Mouse (Mus musculus) heart, postnatal 0 days (tissue): ENCODE measurements around the gene C1qtnf2. TPM values are rescaled to one million over a fixed set of nuclear protein-coding genes. Genes with fewer than 3 reads are reported as not detected.

Source experiments
- ATAC-seq: fragments of 200-750 bp; cut with Nextera tagmentation; 2 replicates; pipeline ENCODE4 v1.8.0; 2017; ENCODE audit warnings: low read depth, moderate number of reproducible peaks, moderate library complexity; ENCODE audit not compliant: insufficient read depth
- DNase-seq: peaks from one replicate; pipeline ENCODE4 v3.0.0-alpha.2; 2016; ENCODE audit warnings: low spot score
- H3K27ac ChIP-seq: fragments of 300-500 bp; sonication (generic); 2 replicates; pipeline ENCODE4 v1.5.1; 2014; ENCODE audit warnings: low read depth, mild to moderate bottlenecking
- H3K27me3 ChIP-seq: fragments of 300-500 bp; sonication (generic); 2 replicates; pipeline ENCODE4 v1.6.1; 2014; ENCODE audit warnings: low read length, mixed read lengths; ENCODE audit not compliant: control insufficient read depth, insufficient read depth
- H3K36me3 ChIP-seq: fragments of 300-500 bp; sonication (generic); replicated peaks from 2 replicates; pipeline ENCODE4 v1.6.1; 2014; ENCODE audit warnings: low read length, mixed read lengths; ENCODE audit not compliant: control insufficient read depth, insufficient read depth
- H3K4me1 ChIP-seq: fragments of 300-500 bp; sonication (generic); 2 replicates; pipeline ENCODE4 v1.6.1; 2014; ENCODE audit warnings: antibody characterized with exemption; ENCODE audit not compliant: control insufficient read depth, insufficient read depth
- H3K4me2 ChIP-seq: fragments of 300-500 bp; sonication (generic); 2 replicates; pipeline ENCODE4 v1.6.1; 2014; ENCODE audit warnings: low read depth, mild to moderate bottlenecking, low read length, moderate library complexity
- H3K4me3 ChIP-seq: fragments of 300-500 bp; sonication (generic); 2 replicates; pipeline ENCODE4 v1.5.1; 2014; ENCODE audit warnings: low read depth, low read length
- H3K9ac ChIP-seq: fragments of 300-500 bp; sonication (generic); replicated peaks from 2 replicates; pipeline ENCODE4 v1.6.1; 2014; ENCODE audit warnings: low read depth, low read length, mixed read lengths
- H3K9me3 ChIP-seq: fragments of 300-500 bp; sonication (generic); replicated peaks from 2 replicates; pipeline ENCODE4 v1.6.1; 2016; ENCODE audit warnings: low read length; ENCODE audit not compliant: control insufficient read depth
- CTCF ChIP-seq: IDR thresholded peaks from 2 replicates; pipeline ENCODE4 v1.5.1; 2016; ENCODE audit warnings: antibody characterized with exemption, control low read depth, low read depth
- EP300 ChIP-seq: IDR thresholded peaks from 2 replicates; pipeline ENCODE4 v1.6.1; 2016; ENCODE audit warnings: antibody characterized with exemption, low read depth
- WGBS: fragments of 180-500 bp; shearing (Covaris S2); extraction: QIAGEN DNeasy Blood & Tissue Kit; methylation state at CpG from one replicate; pipeline ENCODE4 v1.1.7; 2014; 5-methylcytosine and 5-hydroxymethylcytosine counted together
- polyA plus RNA-seq: library from polyadenylated mRNA; unstranded; fragments of >200 nt; fragmentation: Nextera tagmentation; extraction: Ambion mirVana; gene quantifications from 2 replicates; pipeline ENCODE4 v1.2.1, GENCODE M21; 2015
- total RNA-seq: library from RNA; depleted of rRNA; stranded (reverse); fragments of >200 nt; gene quantifications from 2 replicates; pipeline ENCODE4 v1.2.3, GENCODE M21; 2014; ENCODE audit warnings: low replicate concordance

C1qtnf2 gene
- total and polyA plus RNA-seq, 2 experiments from 2014 or later = 13.9 to 14.3 TPM

DNA sequence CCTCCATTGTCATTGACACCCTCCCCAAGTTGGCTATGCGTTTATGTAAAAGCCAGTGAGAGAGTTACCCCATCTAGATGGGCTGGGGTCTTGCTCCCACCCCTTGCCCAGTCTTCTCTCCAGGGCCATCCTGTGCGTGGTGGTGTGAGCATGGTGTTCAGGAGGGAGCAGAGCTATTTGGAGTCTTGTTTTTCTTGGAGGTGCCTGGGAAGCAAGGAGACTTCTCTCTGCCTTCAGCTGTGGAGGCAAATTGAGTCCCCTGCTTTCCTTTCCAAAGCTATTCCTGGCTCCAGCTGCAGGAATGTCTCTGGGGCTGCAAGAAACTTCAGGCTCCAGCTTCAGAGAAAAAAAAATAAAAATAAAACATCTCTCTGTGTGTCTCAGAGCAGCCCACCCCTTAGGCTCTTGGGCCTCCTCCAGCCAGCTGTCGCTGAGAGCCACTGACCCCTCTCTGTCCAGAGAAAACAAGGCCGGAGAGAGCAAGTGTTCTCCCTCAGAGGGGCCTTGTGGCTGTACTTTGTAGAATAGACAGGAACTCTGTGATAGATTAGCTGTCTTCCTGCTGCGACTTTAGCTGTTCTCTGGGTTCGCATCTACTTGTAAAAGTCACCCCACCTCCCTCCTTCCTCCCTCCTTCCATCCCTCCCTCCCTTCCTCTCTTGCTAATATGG, 9.2 kb downstream of the C1qtnf2 start:
- TF ChIP-seq EP300 (no peak), CTCF (no peak)
- peak; percentile 53 for DNase-seq

DNA sequence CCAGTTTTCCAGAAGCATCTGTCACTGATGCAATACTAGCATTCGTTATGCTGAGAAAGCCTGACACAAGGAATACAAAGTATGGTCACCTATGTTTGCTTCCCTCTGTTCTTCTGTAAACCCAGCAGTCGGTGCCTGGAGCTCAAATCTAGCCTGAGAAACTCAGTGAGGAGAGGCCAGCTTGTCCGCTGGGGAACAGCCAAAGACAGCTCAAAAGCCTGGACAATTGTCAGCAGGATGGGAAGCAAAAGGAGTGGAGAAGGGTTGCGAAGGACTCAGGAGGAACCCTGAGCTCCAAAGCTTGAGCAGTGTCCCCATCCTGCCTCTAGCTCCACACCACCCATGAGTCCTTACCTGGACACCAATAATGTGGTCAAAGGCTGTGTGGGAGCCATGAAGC, 10.0 kb downstream of the C1qtnf2 start:
- Histone ChIP-seq H3K4me1 (peaks cover 32% of the 10 kb centered on the region), H3K9ac (no peak overlapping the region), H3K4me2 (no peak overlapping the region), H3K27ac (peak overlapping the region; percentile 63), H3K27me3 (no peaks in the 10 kb centered on the region), H3K9me3 (no peaks in the 10 kb centered on the region), H3K4me3 (no peak overlapping the region), H3K36me3 (no peaks in the 10 kb centered on the region)
- TF ChIP-seq CTCF (no peak), EP300 (no peak)
- ATAC-seq (no peak), DNase-seq (no peak)
- WGBS = 58% methylated on average over 4 of the region's 4 CpGs

More for the DNA sequence above, 9.2 kb downstream of the C1qtnf2 start:
- no peak overlapping the region for H3K9ac ChIP-seq
- no peak overlapping the region for H3K4me2 ChIP-seq
- ATAC-seq = peak; percentile 76
- H3K27me3 ChIP-seq = no peaks in the 10 kb centered on the region
- peak overlapping the region; percentile 63 for H3K27ac ChIP-seq
- 45% methylated on average over 6 of the region's 6 CpGs for WGBS
- no peaks in the 10 kb centered on the region for H3K36me3 ChIP-seq
- no peak overlapping the region for H3K4me3 ChIP-seq
- H3K9me3 ChIP-seq = no peaks in the 10 kb centered on the region
- peaks cover 35% of the 10 kb centered on the region for H3K4me1 ChIP-seq

DNA sequence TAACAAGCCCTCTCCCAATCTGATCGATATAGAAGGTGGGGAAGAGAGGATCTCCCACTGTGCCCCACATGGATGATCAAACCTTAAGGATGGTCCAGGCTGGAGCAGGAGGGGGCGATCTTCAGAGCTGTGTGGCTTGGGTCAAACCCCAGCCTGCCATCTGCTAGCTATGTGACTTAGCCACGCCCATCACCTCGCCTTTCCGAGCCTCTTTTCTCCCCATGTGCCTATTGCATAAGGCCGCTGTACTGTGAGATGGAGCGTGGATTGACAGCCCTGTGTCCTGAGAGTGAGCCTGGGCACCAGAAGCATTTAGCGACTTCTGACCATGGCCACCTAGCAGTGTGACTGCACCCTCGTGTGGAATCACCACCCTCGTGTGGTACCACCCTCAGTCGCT, 10.6 kb downstream of the C1qtnf2 start:
- DNase-seq = no peak
- no peaks in the 10 kb centered on the region for H3K27me3 ChIP-seq
- H3K4me2 ChIP-seq = no peak overlapping the region
- H3K4me3 ChIP-seq = no peak overlapping the region
- no peak overlapping the region for H3K9ac ChIP-seq
- no peaks in the 10 kb centered on the region for H3K36me3 ChIP-seq
- no peak for TF ChIP-seq EP300
- no peak for TF ChIP-seq CTCF
- peaks cover 26% of the 10 kb centered on the region for H3K4me1 ChIP-seq
- ATAC-seq = no peak
- 52% methylated on average over 11 of the region's 11 CpGs for WGBS
- no peak overlapping the region for H3K27ac ChIP-seq
- no peaks in the 10 kb centered on the region for H3K9me3 ChIP-seq

DNA sequence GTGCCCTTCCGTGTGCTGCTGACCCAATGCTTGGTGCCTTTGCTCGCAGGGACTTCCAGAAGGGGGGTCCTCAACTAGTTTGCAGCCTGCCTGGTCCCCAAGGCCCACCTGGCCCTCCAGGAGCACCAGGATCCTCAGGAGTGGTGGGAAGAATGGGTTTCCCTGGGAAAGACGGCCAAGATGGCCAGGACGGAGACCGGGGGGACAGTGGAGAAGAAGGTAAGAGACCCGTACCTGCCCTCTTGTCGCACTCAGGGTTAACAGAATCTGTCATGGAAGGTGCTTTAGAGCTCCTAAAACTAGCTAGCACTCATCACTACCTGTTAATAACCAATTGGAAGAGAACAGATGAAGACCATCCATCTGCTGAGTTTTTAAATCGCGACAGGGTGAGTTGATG, 11.8 kb downstream of the C1qtnf2 start:
- WGBS = 82% methylated on average over 9 of the region's 9 CpGs

DNA sequence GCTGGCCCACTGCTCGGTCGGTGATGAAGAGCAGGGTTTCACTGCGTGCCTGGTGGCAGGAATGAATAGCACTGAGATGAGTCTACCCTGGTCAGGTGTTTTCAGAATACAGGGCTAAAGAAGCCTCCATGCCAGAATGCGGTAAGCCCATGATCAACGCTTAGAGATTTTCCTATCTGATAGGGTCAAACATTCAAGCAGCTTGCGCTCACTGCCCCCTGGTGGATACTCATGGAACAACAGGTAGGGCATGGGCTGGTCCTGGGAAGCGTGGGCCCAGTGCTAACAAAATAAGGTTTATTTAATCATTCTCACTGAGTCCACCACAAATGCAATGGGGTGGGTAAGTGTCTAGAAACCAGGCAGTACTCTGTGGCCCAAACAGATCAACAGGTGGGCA, 18.6 kb downstream of the C1qtnf2 start:
- no peak overlapping the region for H3K4me3 ChIP-seq

More for the DNA sequence above, 11.8 kb downstream of the C1qtnf2 start:
- H3K27me3 ChIP-seq = no peaks in the 10 kb centered on the region
- H3K27ac ChIP-seq = no peak overlapping the region
- peaks cover 17% of the 10 kb centered on the region for H3K4me1 ChIP-seq
- no peak overlapping the region for H3K4me2 ChIP-seq
- TF ChIP-seq EP300 = no peak
- TF ChIP-seq CTCF = no peak
- no peak overlapping the region for H3K9ac ChIP-seq
- H3K9me3 ChIP-seq = no peaks in the 10 kb centered on the region
- no peaks in the 10 kb centered on the region for H3K36me3 ChIP-seq
- DNase-seq (no peak), ATAC-seq (no peak)
- no peak overlapping the region for H3K4me3 ChIP-seq

More for the DNA sequence above, 18.6 kb downstream of the C1qtnf2 start:
- no peaks in the 10 kb centered on the region; the same call in 1 of the 2 replicates for H3K4me1 ChIP-seq
- H3K36me3 ChIP-seq = no peaks in the 10 kb centered on the region
- no peaks in the 10 kb centered on the region for H3K9me3 ChIP-seq
- no peaks in the 10 kb centered on the region for H3K27me3 ChIP-seq
- ATAC-seq (no peak), DNase-seq (no peak)
- no peak overlapping the region for H3K27ac ChIP-seq
- TF ChIP-seq EP300 (no peak), CTCF (peak; percentile 97)
- no peak overlapping the region for H3K9ac ChIP-seq
- H3K4me2 ChIP-seq = no peak overlapping the region
- 37% methylated on average over 7 of the region's 7 CpGs for WGBS
